Mouse (Mus musculus) embryonic facial prominence, embryonic 15.5 days (tissue): ENCODE measurements around the gene Itprip. TPM values are rescaled to one million over a fixed set of nuclear protein-coding genes. Genes with fewer than 3 reads are reported as not detected.
A peak's percentile ranks its signal among the peaks of the same experiment; 100 is the strongest.

Experiments used
- ATAC-seq: fragments of 200-750 bp; cut with Nextera tagmentation; 2 replicates; pipeline ENCODE4 v1.8.0; 2017; ENCODE audit warnings: low read depth, moderate TSS enrichment; ENCODE audit not compliant: insufficient number of reproducible peaks, low FRiP score, low TSS enrichment
- H3K27ac ChIP-seq: fragments of 300-500 bp; sonication (generic); replicated peaks from 2 replicates; pipeline ENCODE4 v1.5.1; 2015; ENCODE audit warnings: mild to moderate bottlenecking, inconsistent platforms
- H3K27me3 ChIP-seq: fragments of 300-500 bp; sonication (generic); 2 replicates; pipeline ENCODE4 v1.6.1; 2015; ENCODE audit warnings: inconsistent platforms
- H3K36me3 ChIP-seq: fragments of 300-500 bp; sonication (generic); 2 replicates; pipeline ENCODE4 v1.6.1; 2015; ENCODE audit warnings: mild to moderate bottlenecking, inconsistent platforms
- H3K4me1 ChIP-seq: fragments of 300-500 bp; sonication (generic); 2 replicates; pipeline ENCODE4 v1.6.1; 2015; ENCODE audit warnings: inconsistent platforms
- H3K4me2 ChIP-seq: fragments of 300-500 bp; sonication (generic); replicated peaks from 2 replicates; pipeline ENCODE4 v1.6.1; 2015; ENCODE audit warnings: mild to moderate bottlenecking, inconsistent platforms
- H3K4me3 ChIP-seq: fragments of 300-500 bp; sonication (generic); replicated peaks from 2 replicates; pipeline ENCODE4 v1.5.1; 2015; ENCODE audit warnings: mild to moderate bottlenecking, inconsistent platforms
- H3K9ac ChIP-seq: fragments of 300-500 bp; sonication (generic); 2 replicates; pipeline ENCODE4 v1.6.1; 2015; ENCODE audit warnings: inconsistent platforms
- H3K9me3 ChIP-seq: fragments of 300-500 bp; sonication (generic); replicated peaks from 2 replicates; pipeline ENCODE4 v1.6.1; 2016; ENCODE audit warnings: inconsistent platforms
- WGBS: fragments of 180-500 bp; shearing (Covaris S2); methylation state at CpG from one replicate; pipeline ENCODE4 v1.1.7; 2015; 5-methylcytosine and 5-hydroxymethylcytosine counted together
- polyA plus RNA-seq: library from polyadenylated mRNA; unstranded; fragments of >200 nt; fragmentation: Nextera tagmentation; extraction: Ambion mirVana; gene quantifications from 2 replicates; pipeline ENCODE4 v1.2.1, GENCODE M21; 2015

Itprip gene
- polyA plus RNA-seq, 1 experiment from 2014 or later: 20.6 TPM

GRCm38 (mm10) chr19:47914191-47914590 lies 4.9 kb downstream of the Itprip start:
- ATAC-seq: no peak

GRCm38 (mm10) chr19:47913344-47913743 lies 5.8 kb downstream of the Itprip start:
- H3K27me3 ChIP-seq: no peaks in the 10 kb centered on the region
- 81% methylated on average over 7 of the region's 7 CpGs for WGBS
- no peak overlapping the region for H3K9ac ChIP-seq
- H3K36me3 ChIP-seq: no peaks in the 10 kb centered on the region
- H3K4me1 ChIP-seq: peaks cover 41% of the 10 kb centered on the region
- H3K9me3 ChIP-seq: no peaks in the 10 kb centered on the region
- no peak overlapping the region for H3K27ac ChIP-seq
- no peak overlapping the region for H3K4me2 ChIP-seq
- ATAC-seq: no peak
- no peak overlapping the region for H3K4me3 ChIP-seq

More at GRCm38 (mm10) chr19:47914191-47914590, 4.9 kb downstream of the Itprip start:
- H3K36me3 ChIP-seq: no peaks in the 10 kb centered on the region
- H3K9me3 ChIP-seq: no peaks in the 10 kb centered on the region
- H3K27ac ChIP-seq: no peak overlapping the region
- WGBS: 89% methylated on average over 4 of the region's 4 CpGs
- no peak overlapping the region for H3K4me3 ChIP-seq
- H3K4me1 ChIP-seq: peaks cover 38% of the 10 kb centered on the region
- no peaks in the 10 kb centered on the region for H3K27me3 ChIP-seq
- H3K9ac ChIP-seq: no peak overlapping the region
- no peak overlapping the region for H3K4me2 ChIP-seq

- H3K4me3 ChIP-seq: no peak overlapping the region
- peaks cover 26% of the 10 kb centered on the region for H3K4me1 ChIP-seq
- H3K9me3 ChIP-seq: no peaks in the 10 kb centered on the region
- no peak for ATAC-seq
- 80% methylated on average over 4 of the region's 4 CpGs for WGBS
- no peaks in the 10 kb centered on the region for H3K36me3 ChIP-seq
- no peak overlapping the region for H3K4me2 ChIP-seq
- H3K9ac ChIP-seq: no peak overlapping the region
- H3K27me3 ChIP-seq: no peaks in the 10 kb centered on the region
- H3K27ac ChIP-seq: no peak overlapping the region
Measured at GRCm38 (mm10) chr19:47910751-47911150, 8.3 kb downstream of the Itprip start.

- Histone ChIP-seq H3K4me3 (peak overlapping the region; percentile 40), H3K27ac (peak overlapping the region; percentile 89)
- ATAC-seq: no peak
Measured at GRCm38 (mm10) chr19:47910117-47910618, 8.9 kb downstream of the Itprip start.

GRCm38 (mm10) chr19:47909387-47910116 lies 9.5 kb downstream of the Itprip start:
- no peaks in the 10 kb centered on the region for H3K9me3 ChIP-seq
- peak overlapping the region; percentile 89 for H3K27ac ChIP-seq
- H3K27me3 ChIP-seq: no peaks in the 10 kb centered on the region
- H3K9ac ChIP-seq: peak overlapping the region; percentile 13; the same call in 1 of the 2 replicates
- peak overlapping the region; percentile 51 for H3K4me2 ChIP-seq
- 4% methylated on average over 10 of the region's 10 CpGs for WGBS
- H3K4me3 ChIP-seq: peak overlapping the region; percentile 40
- peak; percentile 46; the same call in 1 of the 2 replicates for ATAC-seq
- H3K36me3 ChIP-seq: no peaks in the 10 kb centered on the region
- H3K4me1 ChIP-seq: peaks cover 32% of the 10 kb centered on the region

More at GRCm38 (mm10) chr19:47910117-47910618, 8.9 kb downstream of the Itprip start:
- Histone ChIP-seq H3K27me3 (no peaks in the 10 kb centered on the region), H3K4me1 (peaks cover 30% of the 10 kb centered on the region), H3K36me3 (no peaks in the 10 kb centered on the region), H3K9ac (no peak overlapping the region), H3K9me3 (no peaks in the 10 kb centered on the region), H3K4me2 (peak overlapping the region; percentile 51)
- 34% methylated on average over 4 of the region's 4 CpGs for WGBS

GRCm38 (mm10) chr19:47908961-47909371 lies 10.1 kb downstream of the Itprip start:
- WGBS: 23% methylated on average over 6 of the region's 6 CpGs
- Histone ChIP-seq H3K4me3 (peak overlapping the region; percentile 40; the same call in 1 of the 2 replicates), H3K27me3 (no peaks in the 10 kb centered on the region), H3K27ac (peak overlapping the region; percentile 89), H3K4me2 (peak overlapping the region; percentile 51), H3K36me3 (no peaks in the 10 kb centered on the region), H3K9ac (no peak overlapping the region), H3K9me3 (no peaks in the 10 kb centered on the region), H3K4me1 (peaks cover 33% of the 10 kb centered on the region)
- peak; percentile 40; the same call in 1 of the 2 replicates for ATAC-seq

GRCm38 (mm10) chr19:47907596-47907995 lies 11.5 kb downstream of the Itprip start:
- H3K4me1 ChIP-seq: peaks cover 46% of the 10 kb centered on the region
- no peak overlapping the region for H3K9ac ChIP-seq
- ATAC-seq: no peak
- H3K4me3 ChIP-seq: no peak overlapping the region
- no peak overlapping the region for H3K27ac ChIP-seq
- no peaks in the 10 kb centered on the region for H3K9me3 ChIP-seq
- H3K36me3 ChIP-seq: no peaks in the 10 kb centered on the region
- no peaks in the 10 kb centered on the region for H3K27me3 ChIP-seq
- WGBS: 82% methylated on average over 9 of the region's 9 CpGs
- no peak overlapping the region for H3K4me2 ChIP-seq

- 88% methylated on average over 5 of the region's 5 CpGs for WGBS
- no peaks in the 10 kb centered on the region for H3K9me3 ChIP-seq
- no peaks in the 10 kb centered on the region for H3K27me3 ChIP-seq
- H3K4me1 ChIP-seq: peaks cover 64% of the 10 kb centered on the region
- no peak for ATAC-seq
- no peak overlapping the region for H3K27ac ChIP-seq
- no peak overlapping the region for H3K4me2 ChIP-seq
- H3K9ac ChIP-seq: no peak overlapping the region
- H3K4me3 ChIP-seq: no peak overlapping the region
- H3K36me3 ChIP-seq: no peaks in the 10 kb centered on the region
Measured at GRCm38 (mm10) chr19:47905603-47906002, 13.5 kb downstream of the Itprip start.

- Histone ChIP-seq H3K4me1 (peaks cover 63% of the 10 kb centered on the region), H3K4me2 (no peak overlapping the region), H3K9me3 (no peaks in the 10 kb centered on the region), H3K9ac (no peak overlapping the region), H3K4me3 (no peak overlapping the region), H3K27ac (no peak overlapping the region), H3K36me3 (no peaks in the 10 kb centered on the region), H3K27me3 (no peaks in the 10 kb centered on the region)
- 80% methylated on average over 4 of the region's 4 CpGs for WGBS
- no peak for ATAC-seq
Measured at GRCm38 (mm10) chr19:47905081-47905480, 14.0 kb downstream of the Itprip start.

GRCm38 (mm10) chr19:47903679-47904078 lies 15.4 kb downstream of the Itprip start:
- no peak overlapping the region for H3K27ac ChIP-seq
- no peak for ATAC-seq
- no peak overlapping the region for H3K9ac ChIP-seq
- H3K4me2 ChIP-seq: no peak overlapping the region
- WGBS: 55% methylated on average over 4 of the region's 4 CpGs
- H3K4me1 ChIP-seq: peaks cover 53% of the 10 kb centered on the region
- no peaks in the 10 kb centered on the region for H3K27me3 ChIP-seq
- H3K9me3 ChIP-seq: no peaks in the 10 kb centered on the region
- H3K36me3 ChIP-seq: peaks cover 2% of the 10 kb centered on the region; the same call in 1 of the 2 replicates
- H3K4me3 ChIP-seq: no peak overlapping the region

- Histone ChIP-seq H3K4me1 (peaks cover 46% of the 10 kb centered on the region), H3K36me3 (peaks cover 6% of the 10 kb centered on the region), H3K4me3 (no peak overlapping the region), H3K4me2 (no peak overlapping the region), H3K27ac (peak overlapping the region; percentile 23; the same call in 1 of the 2 replicates), H3K9ac (no peak overlapping the region), H3K27me3 (no peaks in the 10 kb centered on the region), H3K9me3 (no peaks in the 10 kb centered on the region)
- ATAC-seq: 0 out of 2 replicates have a peak, but pooled peaks have one; percentile 13
- WGBS: 56% methylated on average over 13 of the region's 13 CpGs
Measured at GRCm38 (mm10) chr19:47902316-47903201, 16.5 kb downstream of the Itprip start.
